23 mouse cellular contexts compared by ENCODE assay signal in genomic region chr17:56988441-56988840, GRCm38 (mm10). TPM values are rescaled to one million over a fixed set of nuclear protein-coding genes. Genes with fewer than 3 reads are reported as not detected.
DNase-seq lines count a peak whose midpoint lies in the region; ATAC-seq and TF ChIP-seq lines count a peak whose summit lies in the region.
"Had no signal": no experiment of that assay in that cellular context is flagged by ENCODE, and none has a peak within 500 bp of the region (broad histone marks: within the 10 kb centered on the region; RNA-seq: fewer than 3 reads in every experiment).

No protein-coding gene starts in this region.

- no peak overlapping the region for H3K9ac ChIP-seq in hindbrain, postnatal 0 days (replicated peaks; ENCODE audit: low read length)
- H3K9ac ChIP-seq in hindbrain, embryonic 13.5 days, result no peak overlapping the region
- no peak overlapping the region for H3K9ac ChIP-seq in stomach, postnatal 0 days (ENCODE audit: low read length)
- H3K9ac ChIP-seq: embryonic facial prominence, embryonic 12.5 days; heart, embryonic 12.5 days; stomach, embryonic 15.5 days had no signal

- no peak overlapping the region for H3K4me2 ChIP-seq in hindbrain, postnatal 0 days (ENCODE audit: low read depth, low read length)
- no peak overlapping the region for H3K4me2 ChIP-seq in hindbrain, embryonic 13.5 days
- no peak overlapping the region for H3K4me2 ChIP-seq in stomach, postnatal 0 days (replicated peaks; ENCODE audit: low read depth)

- peaks cover 10% of the 10 kb centered on the region for H3K36me3 ChIP-seq in hindbrain, postnatal 0 days (ENCODE audit: insufficient read depth, low read length)
- H3K36me3 ChIP-seq in hindbrain, embryonic 13.5 days, result peaks cover 13% of the 10 kb centered on the region
- peaks cover 8% of the 10 kb centered on the region; the same call in 1 of the 2 replicates for H3K36me3 ChIP-seq in stomach, postnatal 0 days (ENCODE audit: control insufficient read depth, insufficient read depth, low read length)

- H3K27me3 ChIP-seq in hindbrain, postnatal 0 days (ENCODE audit: insufficient read depth, low read length), result no peaks in the 10 kb centered on the region
- no peaks in the 10 kb centered on the region for H3K27me3 ChIP-seq in hindbrain, embryonic 13.5 days
- no peaks in the 10 kb centered on the region for H3K27me3 ChIP-seq in stomach, postnatal 0 days (ENCODE audit: control insufficient read depth, insufficient read depth, low read length)
- H3K27me3 ChIP-seq: embryonic facial prominence, embryonic 12.5 days; heart, embryonic 12.5 days; stomach, embryonic 15.5 days had no signal

- H3K4me1 ChIP-seq in hindbrain, postnatal 0 days (ENCODE audit: insufficient read depth, low read length), result peaks cover 6% of the 10 kb centered on the region
- H3K4me1 ChIP-seq in hindbrain, embryonic 13.5 days (replicated peaks), result peaks cover 19% of the 10 kb centered on the region
- no peaks in the 10 kb centered on the region; the same call in 1 of the 2 replicates for H3K4me1 ChIP-seq in stomach, postnatal 0 days (replicated peaks; ENCODE audit: control insufficient read depth, insufficient read depth)

- ATAC-seq in hindbrain, postnatal 0 days, result no peak
- ATAC-seq in hindbrain, embryonic 13.5 days (ENCODE audit: low FRiP score), result no peak
- ATAC-seq in stomach, postnatal 0 days (ENCODE audit: low FRiP score, low TSS enrichment), result no peak

- DNase-seq in cerebellum, adult 8-10 months, result peak; percentile 13
- DNase-seq in cerebellum, adult 11 months, result no peak
- no peak for DNase-seq in hindbrain, postnatal 0 days (ENCODE audit: low spot score)
- peak; percentile 0 for DNase-seq in ovary, adult 18-20 months (ENCODE audit: low spot score)
- no peak for DNase-seq in ovary, postnatal 10 days (ENCODE audit: low spot score)
- DNase-seq in stomach, postnatal 0 days (ENCODE audit: low spot score), result peak; percentile 10
- DNase-seq: gastrocnemius, postnatal 14 days; heart, postnatal 36 days; kidney, adult 8-10 months; left cerebral cortex, postnatal 4 days; lung, postnatal 10 days; midbrain, embryonic 14.5 days; right cerebral cortex, adult 18-20 months; thymus, postnatal 14 days had no signal

- H3K9me3 ChIP-seq in hindbrain, postnatal 0 days (ENCODE audit: low read length), result no peaks in the 10 kb centered on the region
- H3K9me3 ChIP-seq in hindbrain, embryonic 13.5 days, result no peaks in the 10 kb centered on the region
- no peaks in the 10 kb centered on the region for H3K9me3 ChIP-seq in stomach, postnatal 0 days (ENCODE audit: control insufficient read depth, low read length)
- H3K9me3 ChIP-seq: embryonic facial prominence, embryonic 12.5 days; heart, embryonic 12.5 days; stomach, embryonic 15.5 days had no signal

- peak; percentile 41 for TF ChIP-seq CTCF in hindbrain, postnatal 0 days (IDR thresholded peaks at IDR 0.05; ENCODE audit: low read depth)
- peak; percentile 45 for TF ChIP-seq CTCF in stomach, postnatal 0 days (IDR thresholded peaks at IDR 0.05; ENCODE audit: low read depth)

- TF ChIP-seq EP300 in stomach, postnatal 0 days (optimal IDR thresholded peaks at IDR 0.05), result no peak

- no peak overlapping the region for H3K4me3 ChIP-seq in hindbrain, postnatal 0 days (ENCODE audit: low read length)
- H3K4me3 ChIP-seq in hindbrain, embryonic 13.5 days, result no peak overlapping the region
- no peak overlapping the region for H3K4me3 ChIP-seq in stomach, postnatal 0 days (ENCODE audit: low read depth, low read length)

- no peak overlapping the region for H3K27ac ChIP-seq in hindbrain, postnatal 0 days
- H3K27ac ChIP-seq in hindbrain, embryonic 13.5 days, result no peak overlapping the region
- H3K27ac ChIP-seq in stomach, postnatal 0 days (replicated peaks), result no peak overlapping the region
- H3K27ac ChIP-seq: embryonic facial prominence, embryonic 12.5 days; stomach, embryonic 15.5 days had no signal

- WGBS in hindbrain, postnatal 0 days, result 80% methylated on average over 7 of the region's 7 CpGs
- 83% methylated on average over 7 of the region's 7 CpGs for WGBS in hindbrain, embryonic 13.5 days
- WGBS in stomach, postnatal 0 days, result 83% methylated on average over 7 of the region's 7 CpGs

RNA-seq across cellular contexts. Expression of gene Clpp, which starts 1.7 kb away (rescaled TPM):
- 137 and 150 TPM in 2 replicates for total RNA-seq in hindbrain, postnatal 0 days (2014; rRNA removed)
- 163 TPM in 2 replicates for polyA plus RNA-seq in hindbrain, postnatal 0 days (2015; fragmentation: Nextera tagmentation; extraction: Ambion mirVana)
- 163 and 175 TPM in 2 replicates for polyA plus RNA-seq in hindbrain, embryonic 13.5 days (2015; fragmentation: Nextera tagmentation; extraction: Ambion mirVana)
- polyA plus RNA-seq in stomach, postnatal 0 days (2015; fragmentation: Nextera tagmentation; extraction: Ambion mirVana), result 87.0 and 88.6 TPM in 2 replicates

RNA-seq across cellular contexts. Expression of gene Acer1, which starts 6.5 kb away (rescaled TPM):
- total RNA-seq in hindbrain, postnatal 0 days (2014; rRNA removed), result not detected in 2 replicates
- polyA plus RNA-seq in hindbrain, postnatal 0 days (2015; fragmentation: Nextera tagmentation; extraction: Ambion mirVana), result not detected in 2 replicates
- polyA plus RNA-seq in hindbrain, embryonic 13.5 days (2015; fragmentation: Nextera tagmentation; extraction: Ambion mirVana), result not detected in 2 replicates
- 13.5 and 15.8 TPM in 2 replicates for polyA plus RNA-seq in stomach, postnatal 0 days (2015; fragmentation: Nextera tagmentation; extraction: Ambion mirVana)
- total RNA-seq: gastrocnemius, postnatal 14 days; heart, postnatal 36 days; left cerebral cortex, postnatal 4 days; liver, adult 2 months had no signal
- polyA plus RNA-seq: cortical plate, adult 2 months; embryonic facial prominence, embryonic 12.5 days; heart, embryonic 12.5 days; liver, adult 2 months; midbrain, embryonic 14.5 days; spleen, adult 2 months had no signal

RNA-seq across cellular contexts. Expression of gene Alkbh7, which starts 8.7 kb away (rescaled TPM):
- 58.0 and 70.3 TPM in 2 replicates for total RNA-seq in hindbrain, postnatal 0 days (2014; rRNA removed)
- 66.0 and 70.2 TPM in 2 replicates for polyA plus RNA-seq in hindbrain, postnatal 0 days (2015; fragmentation: Nextera tagmentation; extraction: Ambion mirVana)
- 41.9 and 46.0 TPM in 2 replicates for polyA plus RNA-seq in hindbrain, embryonic 13.5 days (2015; fragmentation: Nextera tagmentation; extraction: Ambion mirVana)
- polyA plus RNA-seq in stomach, postnatal 0 days (2015; fragmentation: Nextera tagmentation; extraction: Ambion mirVana), result 28.7 and 32.5 TPM in 2 replicates

RNA-seq across cellular contexts. Expression of gene Pspn, which starts 11.4 kb away (rescaled TPM):
- total RNA-seq in hindbrain, postnatal 0 days (2014; rRNA removed), result not detected in 2 replicates
- not detected in 2 replicates for polyA plus RNA-seq in hindbrain, postnatal 0 days (2015; fragmentation: Nextera tagmentation; extraction: Ambion mirVana)
- polyA plus RNA-seq in hindbrain, embryonic 13.5 days (2015; fragmentation: Nextera tagmentation; extraction: Ambion mirVana), result 0.79 and 1.1 TPM in 2 replicates
- polyA plus RNA-seq in stomach, postnatal 0 days (2015; fragmentation: Nextera tagmentation; extraction: Ambion mirVana), result not detected in 2 replicates
- total RNA-seq: ES-E14; gastrocnemius, postnatal 14 days; heart, postnatal 36 days; left cerebral cortex, postnatal 4 days; liver, adult 2 months; megakaryocyte, adult 5-6 weeks had no signal
- polyA plus RNA-seq: cortical plate, adult 2 months; embryonic facial prominence, embryonic 12.5 days; liver, adult 2 months; midbrain, embryonic 14.5 days; spleen, adult 2 months had no signal

RNA-seq across cellular contexts. Expression of gene Gtf2f1, which starts 22.6 kb away (rescaled TPM):
- 28.8 and 32.9 TPM in 2 replicates for total RNA-seq in hindbrain, postnatal 0 days (2014; rRNA removed)
- polyA plus RNA-seq in hindbrain, postnatal 0 days (2015; fragmentation: Nextera tagmentation; extraction: Ambion mirVana), result 63.5 and 67.8 TPM in 2 replicates
- polyA plus RNA-seq in hindbrain, embryonic 13.5 days (2015; fragmentation: Nextera tagmentation; extraction: Ambion mirVana), result 70.3 and 74.6 TPM in 2 replicates
- 36.9 and 37.3 TPM in 2 replicates for polyA plus RNA-seq in stomach, postnatal 0 days (2015; fragmentation: Nextera tagmentation; extraction: Ambion mirVana)

Comparison
In these comparisons a context has a peak if more than half of its experiments do, and no peak if none do; other contexts are left out.
1. DNase-seq: peak in cerebellum, adult 8-10 months (single experiment), ovary, adult 18-20 months (single experiment) and stomach, postnatal 0 days (single experiment); none in cerebellum, adult 11 months (single experiment), hindbrain, postnatal 0 days (single experiment) and ovary, postnatal 10 days (single experiment).
2. RNA of gene Acer1, which starts 6.5 kb away (polyA plus RNA-seq): 13.5 to 15.8 TPM in stomach, postnatal 0 days; not detected in hindbrain, postnatal 0 days and not detected in hindbrain, embryonic 13.5 days; every median in the first group is over 10 times any median in the second.